Mouse (Mus musculus) brain, embryonic 14.5 days (tissue): ENCODE measurements at regions not wholly inside any gene's neighbourhood (a gene's known extent, or its start where the extent isn't known, plus 50 kb on each side); places are given as distances from the start of the nearest gene placed in this dataset.

Experiments used
- CTCF ChIP-seq: fragments of 200-500 bp; IDR thresholded peaks from 2 replicates; pipeline ENCODE4 v1.5.1; 2012; ENCODE audit warnings: inconsistent platforms, mild to moderate bottlenecking, moderate library complexity, borderline replicate concordance; ENCODE audit not compliant: insufficient read depth, insufficient read length; ENCODE audit errors: extremely low read depth
- POLR2A ChIP-seq: fragments of 200-500 bp; IDR thresholded peaks from 2 replicates; pipeline ENCODE4 v1.6.1; 2012; ENCODE audit warnings: mild to moderate bottlenecking, inconsistent platforms, borderline replicate concordance; ENCODE audit not compliant: poor library complexity, insufficient read depth, insufficient read length, severe bottlenecking; ENCODE audit errors: extremely low read depth

- no peak for TF ChIP-seq CTCF
- no peak for TF ChIP-seq POLR2A
Measured at GRCm38 (mm10) chr14:82244891-82245290, 2198.5 kb upstream of the Pcdh17 start.
